15 mouse cellular contexts compared by ENCODE assay signal in genomic region chr3:68952707-68953106, GRCm38 (mm10).
"Had no signal": no experiment of that assay in that cellular context is flagged by ENCODE, and none has a peak within 500 bp of the region (broad histone marks: within the 10 kb centered on the region; RNA-seq: fewer than 3 reads in every experiment).

No protein-coding gene starts in this region.

- H3K4me1 ChIP-seq: midbrain, embryonic 13.5 days; midbrain, embryonic 15.5 days; neural tube, embryonic 12.5 days; stomach, embryonic 15.5 days had no signal

- DNase-seq: lung, adult 18-20 months; lung, embryonic 14.5 days; lung, postnatal 14 days; lung, postnatal 36 days; right cerebral cortex, postnatal 14 days; thymus, adult 2 months; thymus, postnatal 25 days; thymus, postnatal 4 days had no signal

- H3K4me3 ChIP-seq: midbrain, embryonic 13.5 days; midbrain, embryonic 15.5 days; neural tube, embryonic 12.5 days; stomach, embryonic 15.5 days had no signal

- H3K36me3 ChIP-seq: midbrain, embryonic 15.5 days; stomach, embryonic 15.5 days had no signal

- H3K4me2 ChIP-seq: lung, embryonic 14.5 days; midbrain, embryonic 11.5 days; midbrain, embryonic 13.5 days; midbrain, embryonic 15.5 days; neural tube, embryonic 12.5 days; stomach, embryonic 15.5 days had no signal

- H3K9ac ChIP-seq: lung, embryonic 14.5 days; midbrain, embryonic 13.5 days; midbrain, embryonic 15.5 days; neural tube, embryonic 12.5 days; stomach, embryonic 15.5 days had no signal

- H3K9me3 ChIP-seq: midbrain, embryonic 13.5 days; midbrain, embryonic 15.5 days; neural tube, embryonic 12.5 days; stomach, embryonic 15.5 days had no signal

- H3K27me3 ChIP-seq: midbrain, embryonic 13.5 days; midbrain, embryonic 15.5 days; neural tube, embryonic 12.5 days; stomach, embryonic 15.5 days had no signal

- ATAC-seq: midbrain, embryonic 13.5 days; midbrain, embryonic 15.5 days had no signal

- H3K27ac ChIP-seq: macrophage; midbrain, embryonic 13.5 days; midbrain, embryonic 15.5 days; neural tube, embryonic 12.5 days; stomach, embryonic 15.5 days; stomach, postnatal 0 days had no signal
